Mouse (Mus musculus) intestine, embryonic 14.5 days (tissue): ENCODE measurements at regions not wholly inside any gene's neighbourhood (a gene's known extent, or its start where the extent isn't known, plus 50 kb on each side); places are given as distances from the start of the nearest gene placed in this dataset.

Experiments
- ATAC-seq: fragments of 200-750 bp; cut with Nextera tagmentation; replicated peaks from 2 replicates; pipeline ENCODE4 v1.8.0; 2017; ENCODE audit warnings: low read depth, moderate number of reproducible peaks, moderate TSS enrichment, moderate library complexity; ENCODE audit not compliant: low FRiP score, low TSS enrichment
- DNase-seq: peaks from one replicate; pipeline ENCODE4 v3.0.0-alpha.2; 2018; ENCODE audit warnings: low spot score
- H3K27ac ChIP-seq: fragments of 300-500 bp; sonication (generic); 2 replicates; pipeline ENCODE4 v1.5.1; 2014; ENCODE audit warnings: low read depth, mild to moderate bottlenecking, control low read depth
- H3K27me3 ChIP-seq: fragments of 300-500 bp; sonication (generic); replicated peaks from 2 replicates; pipeline ENCODE4 v1.6.1; 2014; ENCODE audit warnings: low read length, control low read depth; ENCODE audit not compliant: control insufficient read depth, insufficient read depth
- H3K36me3 ChIP-seq: fragments of 300-500 bp; sonication (generic); 2 replicates; pipeline ENCODE4 v1.6.1; 2014; ENCODE audit warnings: low read length, control low read depth; ENCODE audit not compliant: control insufficient read depth, insufficient read depth
- H3K4me1 ChIP-seq: fragments of 300-500 bp; sonication (generic); replicated peaks from 2 replicates; pipeline ENCODE4 v1.6.1; 2014; ENCODE audit warnings: low read length, control low read depth, mixed read lengths; ENCODE audit not compliant: control insufficient read depth, insufficient read depth
- H3K4me2 ChIP-seq: fragments of 300-500 bp; sonication (generic); 2 replicates; pipeline ENCODE4 v1.6.1; 2014; ENCODE audit warnings: low read length
- H3K4me3 ChIP-seq: fragments of 300-500 bp; sonication (generic); 2 replicates; pipeline ENCODE4 v1.5.1; 2014; ENCODE audit warnings: low read depth, low read length, control low read depth, mixed read lengths
- H3K9ac ChIP-seq: fragments of 300-500 bp; sonication (generic); 2 replicates; pipeline ENCODE4 v1.6.1; 2014; ENCODE audit warnings: mild to moderate bottlenecking, low read length
- H3K9me3 ChIP-seq: fragments of 300-500 bp; sonication (generic); 2 replicates; pipeline ENCODE4 v1.6.1; 2016; ENCODE audit warnings: low read length, control low read depth; ENCODE audit not compliant: control insufficient read depth
- WGBS: fragments of 180-500 bp; shearing (Covaris S2); extraction: QIAGEN DNeasy Blood & Tissue Kit; methylation state at CpG from one replicate; pipeline ENCODE4 v1.1.7; 2014; 5-methylcytosine and 5-hydroxymethylcytosine counted together

GRCm38 (mm10) chr14:36155757-36156156 is 61.0 kb downstream of the 4930474N05Rik start:
- DNase-seq: no peak
- Histone ChIP-seq H3K9me3 (no peaks in the 10 kb centered on the region), H3K27me3 (no peaks in the 10 kb centered on the region), H3K4me2 (no peak overlapping the region), H3K4me1 (no peaks in the 10 kb centered on the region), H3K27ac (no peak overlapping the region), H3K9ac (no peak overlapping the region), H3K36me3 (no peaks in the 10 kb centered on the region), H3K4me3 (no peak overlapping the region)
- no peak for ATAC-seq

- ATAC-seq (no peak), DNase-seq (no peak)
- Histone ChIP-seq H3K27me3 (no peaks in the 10 kb centered on the region), H3K4me1 (no peaks in the 10 kb centered on the region), H3K36me3 (no peaks in the 10 kb centered on the region), H3K9ac (no peak overlapping the region), H3K27ac (no peak overlapping the region), H3K4me3 (no peak overlapping the region), H3K9me3 (no peaks in the 10 kb centered on the region), H3K4me2 (no peak overlapping the region)
- WGBS: 66% methylated on average over 2 of the region's 2 CpGs
Measured at GRCm38 (mm10) chr14:36156175-36156574, 61.5 kb downstream of the 4930474N05Rik start.

- Histone ChIP-seq H3K36me3 (no peaks in the 10 kb centered on the region), H3K9me3 (no peaks in the 10 kb centered on the region), H3K9ac (no peak overlapping the region), H3K27ac (no peak overlapping the region), H3K4me3 (no peak overlapping the region), H3K4me1 (no peaks in the 10 kb centered on the region), H3K27me3 (no peaks in the 10 kb centered on the region), H3K4me2 (no peak overlapping the region)
- DNase-seq (no peak), ATAC-seq (no peak)
- 54% methylated on average over 1 of the region's 1 CpGs for WGBS
Measured at GRCm38 (mm10) chr14:36183701-36184100, 89.0 kb downstream of the 4930474N05Rik start.

GRCm38 (mm10) chr14:36196517-36196916 is 101.8 kb downstream of the 4930474N05Rik start:
- no peaks in the 10 kb centered on the region for H3K27me3 ChIP-seq
- H3K4me1 ChIP-seq: no peaks in the 10 kb centered on the region
- 64% methylated on average over 3 of the region's 3 CpGs for WGBS
- ATAC-seq (no peak), DNase-seq (no peak)
- no peak overlapping the region for H3K4me2 ChIP-seq
- H3K36me3 ChIP-seq: no peaks in the 10 kb centered on the region
- H3K9ac ChIP-seq: no peak overlapping the region
- H3K9me3 ChIP-seq: no peaks in the 10 kb centered on the region
- H3K27ac ChIP-seq: no peak overlapping the region
- H3K4me3 ChIP-seq: no peak overlapping the region

- 94% methylated on average over 5 of the region's 5 CpGs for WGBS
- no peak for ATAC-seq
- no peaks in the 10 kb centered on the region for H3K9me3 ChIP-seq
- no peak overlapping the region for H3K4me2 ChIP-seq
- H3K4me1 ChIP-seq: no peaks in the 10 kb centered on the region
- no peak for DNase-seq
- H3K4me3 ChIP-seq: no peak overlapping the region
- no peaks in the 10 kb centered on the region for H3K27me3 ChIP-seq
- no peak overlapping the region for H3K9ac ChIP-seq
- H3K36me3 ChIP-seq: no peaks in the 10 kb centered on the region
- H3K27ac ChIP-seq: no peak overlapping the region
Measured at GRCm38 (mm10) chr14:36198396-36198795, 103.7 kb downstream of the 4930474N05Rik start.

- Histone ChIP-seq H3K9ac (no peak overlapping the region), H3K27ac (no peak overlapping the region), H3K4me2 (no peak overlapping the region), H3K36me3 (no peaks in the 10 kb centered on the region), H3K9me3 (no peaks in the 10 kb centered on the region), H3K27me3 (no peaks in the 10 kb centered on the region), H3K4me3 (no peak overlapping the region), H3K4me1 (no peaks in the 10 kb centered on the region)
- ATAC-seq (no peak), DNase-seq (no peak)
- 100% methylated on average over 1 of the region's 1 CpGs for WGBS
Measured at GRCm38 (mm10) chr14:36203855-36204254, 109.1 kb downstream of the 4930474N05Rik start.

GRCm38 (mm10) chr14:36212830-36213229 is 118.1 kb downstream of the 4930474N05Rik start:
- Histone ChIP-seq H3K4me1 (no peaks in the 10 kb centered on the region), H3K4me3 (no peak overlapping the region), H3K36me3 (no peaks in the 10 kb centered on the region), H3K9ac (no peak overlapping the region), H3K4me2 (no peak overlapping the region), H3K9me3 (no peaks in the 10 kb centered on the region), H3K27me3 (no peaks in the 10 kb centered on the region), H3K27ac (no peak overlapping the region)
- 29% methylated on average over 4 of the region's 4 CpGs for WGBS
- ATAC-seq (no peak), DNase-seq (peak; percentile 69)

GRCm38 (mm10) chr14:36245849-36246248 is 151.1 kb downstream of the 4930474N05Rik start:
- Histone ChIP-seq H3K9me3 (no peaks in the 10 kb centered on the region), H3K9ac (no peak overlapping the region), H3K36me3 (no peaks in the 10 kb centered on the region), H3K4me3 (no peak overlapping the region), H3K4me1 (no peaks in the 10 kb centered on the region), H3K27me3 (no peaks in the 10 kb centered on the region), H3K27ac (no peak overlapping the region), H3K4me2 (no peak overlapping the region)
- DNase-seq: no peak
- no peak for ATAC-seq

- 73% methylated on average over 2 of the region's 2 CpGs for WGBS
- H3K9ac ChIP-seq: no peak overlapping the region
- H3K36me3 ChIP-seq: no peaks in the 10 kb centered on the region
- ATAC-seq (no peak), DNase-seq (no peak)
- H3K4me2 ChIP-seq: no peak overlapping the region
- H3K4me1 ChIP-seq: no peaks in the 10 kb centered on the region
- no peaks in the 10 kb centered on the region for H3K27me3 ChIP-seq
- H3K9me3 ChIP-seq: no peaks in the 10 kb centered on the region
- no peak overlapping the region for H3K4me3 ChIP-seq
- no peak overlapping the region for H3K27ac ChIP-seq
Measured at GRCm38 (mm10) chr14:36262126-36262525, 167.4 kb downstream of the 4930474N05Rik start.
